Mouse (Mus musculus) spleen, adult 2 months (tissue): Measurements from ENCODE around the gene Orc2.

Experiments used
- CTCF ChIP-seq: fragments of 200-500 bp; IDR thresholded peaks from 2 replicates; pipeline ENCODE4 v1.5.1; 2011; ENCODE audit warnings: mild to moderate bottlenecking, inconsistent platforms; ENCODE audit not compliant: insufficient read depth, insufficient read length, insufficient replicate concordance; ENCODE audit errors: extremely low read depth
- POLR2A ChIP-seq: fragments of 200-500 bp; IDR thresholded peaks from 2 replicates; pipeline ENCODE4 v1.6.1; 2011; ENCODE audit warnings: low read depth, low read length, inconsistent platforms

GRCm38 (mm10) chr1:58507249-58507648, 2.3 kb upstream of the Orc2 start:
- TF ChIP-seq CTCF = no peak
- no peak for TF ChIP-seq POLR2A
